Mouse (Mus musculus) kidney, embryonic 16.5 days (tissue): ENCODE results near the gene Vsig8. TPM values are rescaled to one million over a fixed set of nuclear protein-coding genes. Genes with fewer than 3 reads are reported as not detected.

ENCODE experiments used
- ATAC-seq: fragments of 200-750 bp; cut with Nextera tagmentation; 2 replicates; pipeline ENCODE4 v1.8.0; 2017; ENCODE audit warnings: moderate TSS enrichment; ENCODE audit not compliant: low FRiP score, low TSS enrichment
- H3K27ac ChIP-seq: fragments of 300-500 bp; sonication (generic); 2 replicates; pipeline ENCODE4 v1.5.1; 2014; ENCODE audit warnings: low read length
- H3K27me3 ChIP-seq: fragments of 300-500 bp; sonication (generic); 2 replicates; pipeline ENCODE4 v1.6.1; 2014; ENCODE audit warnings: low read length, control low read depth, mixed read lengths; ENCODE audit not compliant: insufficient read depth
- H3K36me3 ChIP-seq: fragments of 300-500 bp; sonication (generic); 2 replicates; pipeline ENCODE4 v1.6.1; 2014; ENCODE audit warnings: low read length, control low read depth, mixed read lengths; ENCODE audit not compliant: insufficient read depth
- H3K4me1 ChIP-seq: fragments of 300-500 bp; sonication (generic); 2 replicates; pipeline ENCODE4 v1.6.1; 2014; ENCODE audit warnings: low read length, control low read depth, mixed read lengths; ENCODE audit not compliant: insufficient read depth
- H3K4me2 ChIP-seq: fragments of 300-500 bp; sonication (generic); replicated peaks from 2 replicates; pipeline ENCODE4 v1.6.1; 2014; ENCODE audit warnings: low read depth, low read length
- H3K4me3 ChIP-seq: fragments of 300-500 bp; sonication (generic); 2 replicates; pipeline ENCODE4 v1.5.1; 2014; ENCODE audit warnings: mild to moderate bottlenecking, low read length
- H3K9ac ChIP-seq: fragments of 300-500 bp; sonication (generic); replicated peaks from 2 replicates; pipeline ENCODE4 v1.6.1; 2014; ENCODE audit warnings: low read length
- H3K9me3 ChIP-seq: fragments of 300-500 bp; sonication (generic); 2 replicates; pipeline ENCODE4 v1.6.1; 2016; ENCODE audit warnings: low read length, control low read depth
- WGBS: fragments of 180-500 bp; shearing (Covaris S2); extraction: QIAGEN DNeasy Blood & Tissue Kit; methylation state at CpG from one replicate; pipeline ENCODE4 v1.1.7; 2014; 5-methylcytosine and 5-hydroxymethylcytosine counted together
- polyA plus RNA-seq: library from polyadenylated mRNA; unstranded; fragments of >200 nt; fragmentation: Nextera tagmentation; extraction: Ambion mirVana; gene quantifications from 2 replicates; pipeline ENCODE4 v1.2.1, GENCODE M21; 2015

Vsig8 gene
- polyA plus RNA-seq, 1 experiment from 2014 or later, result 0.34 TPM

- Histone ChIP-seq H3K4me3 (no peak overlapping the region), H3K36me3 (no peaks in the 10 kb centered on the region), H3K4me2 (no peak overlapping the region), H3K9me3 (no peaks in the 10 kb centered on the region), H3K9ac (no peak overlapping the region), H3K27me3 (peaks cover 3% of the 10 kb centered on the region; the same call in 1 of the 2 replicates), H3K4me1 (no peaks in the 10 kb centered on the region), H3K27ac (no peak overlapping the region)
- ATAC-seq, result no peak
- WGBS, result 65% methylated on average over 6 of the region's 6 CpGs
Measured at GRCm38 (mm10) chr1:172580116-172580515, 24.4 kb downstream of the Vsig8 start.

- ATAC-seq, result no peak
- Histone ChIP-seq H3K27me3 (peaks cover 8% of the 10 kb centered on the region; the same call in 1 of the 2 replicates), H3K36me3 (no peaks in the 10 kb centered on the region), H3K4me1 (0 out of 2 replicates have a peak, but pooled peaks cover 5% of the 10 kb centered on the region), H3K4me3 (no peak overlapping the region), H3K4me2 (no peak overlapping the region), H3K9ac (no peak overlapping the region), H3K27ac (no peak overlapping the region), H3K9me3 (no peaks in the 10 kb centered on the region)
- 84% methylated on average over 8 of the region's 8 CpGs for WGBS
Measured at GRCm38 (mm10) chr1:172582436-172582835, 26.7 kb downstream of the Vsig8 start.

- Histone ChIP-seq H3K9me3 (no peaks in the 10 kb centered on the region), H3K36me3 (no peaks in the 10 kb centered on the region), H3K4me2 (no peak overlapping the region), H3K4me3 (no peak overlapping the region), H3K4me1 (0 out of 2 replicates have a peak, but pooled peaks cover 5% of the 10 kb centered on the region), H3K27ac (no peak overlapping the region), H3K9ac (no peak overlapping the region), H3K27me3 (peaks cover 8% of the 10 kb centered on the region; the same call in 1 of the 2 replicates)
- no peak for ATAC-seq
- WGBS, result 87% methylated on average over 6 of the region's 6 CpGs
Measured at GRCm38 (mm10) chr1:172584271-172584670, 28.5 kb downstream of the Vsig8 start.

- Histone ChIP-seq H3K27me3 (peaks cover 8% of the 10 kb centered on the region; the same call in 1 of the 2 replicates), H3K36me3 (no peaks in the 10 kb centered on the region), H3K4me2 (no peak overlapping the region), H3K9ac (no peak overlapping the region), H3K9me3 (no peaks in the 10 kb centered on the region), H3K4me3 (no peak overlapping the region), H3K4me1 (0 out of 2 replicates have a peak, but pooled peaks cover 5% of the 10 kb centered on the region), H3K27ac (no peak overlapping the region)
- WGBS, result 50% methylated on average over 4 of the region's 4 CpGs
- no peak for ATAC-seq
Measured at GRCm38 (mm10) chr1:172585026-172585425, 29.3 kb downstream of the Vsig8 start.

- Histone ChIP-seq H3K27me3 (peaks cover 8% of the 10 kb centered on the region; the same call in 1 of the 2 replicates), H3K9ac (no peak overlapping the region), H3K4me2 (no peak overlapping the region), H3K27ac (no peak overlapping the region), H3K4me1 (0 out of 2 replicates have a peak, but pooled peaks cover 5% of the 10 kb centered on the region), H3K36me3 (no peaks in the 10 kb centered on the region), H3K9me3 (no peaks in the 10 kb centered on the region), H3K4me3 (no peak overlapping the region)
- WGBS, result 29% methylated on average over 26 of the region's 26 CpGs
- ATAC-seq, result no peak
Measured at GRCm38 (mm10) chr1:172585612-172586567, 30.2 kb downstream of the Vsig8 start.

GRCm38 (mm10) chr1:172590385-172590784 lies 34.6 kb downstream of the Vsig8 start, which contains the start of gene Slamf8:
Slamf8 (minus strand) TSS chr1:172590568.
- ATAC-seq, result no peak
- Histone ChIP-seq H3K27ac (no peak within 1 kb of the TSS), H3K36me3 (no peaks in the 10 kb centered on the region), H3K9me3 (no peaks in the 10 kb centered on the region), H3K4me2 (no peak within 1 kb of the TSS), H3K4me1 (0 out of 2 replicates have a peak, but pooled peaks cover 5% of the 10 kb centered on the region), H3K27me3 (peaks cover 3% of the 10 kb centered on the region; the same call in 1 of the 2 replicates), H3K4me3 (no peak within 1 kb of the TSS), H3K9ac (no peak within 1 kb of the TSS)
- WGBS, result 84% methylated on average over 7 of the region's 7 CpGs

- H3K36me3 ChIP-seq, result no peaks in the 10 kb centered on the region
- no peak overlapping the region for H3K4me2 ChIP-seq
- H3K4me3 ChIP-seq, result no peak overlapping the region
- H3K9ac ChIP-seq, result no peak overlapping the region
- H3K27ac ChIP-seq, result no peak overlapping the region
- H3K9me3 ChIP-seq, result no peaks in the 10 kb centered on the region
- no peaks in the 10 kb centered on the region for H3K27me3 ChIP-seq
- ATAC-seq, result no peak
- WGBS, result 74% methylated on average over 3 of the region's 3 CpGs
- H3K4me1 ChIP-seq, result no peaks in the 10 kb centered on the region
Measured at GRCm38 (mm10) chr1:172593321-172593720, 37.6 kb downstream of the Vsig8 start.

GRCm38 (mm10) chr1:172593956-172594355 lies 38.2 kb downstream of the Vsig8 start:
- Histone ChIP-seq H3K9ac (no peak overlapping the region), H3K4me2 (no peak overlapping the region), H3K4me3 (no peak overlapping the region), H3K36me3 (no peaks in the 10 kb centered on the region), H3K27ac (no peak overlapping the region), H3K4me1 (no peaks in the 10 kb centered on the region), H3K27me3 (no peaks in the 10 kb centered on the region), H3K9me3 (no peaks in the 10 kb centered on the region)
- 87% methylated on average over 2 of the region's 2 CpGs for WGBS
- no peak for ATAC-seq

GRCm38 (mm10) chr1:172594495-172594894 lies 38.8 kb downstream of the Vsig8 start:
- no peaks in the 10 kb centered on the region for H3K9me3 ChIP-seq
- peak; percentile 63; the same call in 1 of the 2 replicates for ATAC-seq

GRCm38 (mm10) chr1:172602326-172602725 lies 46.6 kb downstream of the Vsig8 start, which contains the start of gene Fcrl6:
Fcrl6 (minus strand) TSS chr1:172602551.
- no peak for ATAC-seq
- Histone ChIP-seq H3K4me3 (no peak within 1 kb of the TSS), H3K27me3 (no peaks in the 10 kb centered on the region), H3K4me2 (no peak within 1 kb of the TSS), H3K4me1 (no peaks in the 10 kb centered on the region), H3K9me3 (no peaks in the 10 kb centered on the region), H3K27ac (no peak within 1 kb of the TSS), H3K36me3 (no peaks in the 10 kb centered on the region), H3K9ac (no peak within 1 kb of the TSS)
- 61% methylated on average over 1 of the region's 1 CpGs for WGBS

More at GRCm38 (mm10) chr1:172594495-172594894, 38.8 kb downstream of the Vsig8 start:
- H3K4me3 ChIP-seq, result no peak overlapping the region
- H3K27me3 ChIP-seq, result no peaks in the 10 kb centered on the region
- H3K27ac ChIP-seq, result no peak overlapping the region
- H3K36me3 ChIP-seq, result no peaks in the 10 kb centered on the region
- no peaks in the 10 kb centered on the region for H3K4me1 ChIP-seq
- no peak overlapping the region for H3K4me2 ChIP-seq
- no peak overlapping the region for H3K9ac ChIP-seq
